Mouse (Mus musculus) heart, adult 2 months (tissue): ENCODE results near the gene Nop2.

Source experiments
- CTCF ChIP-seq: fragments of 200-600 bp; IDR thresholded peaks from 2 replicates; pipeline ENCODE4 v1.8.1; 2022; ENCODE audit warnings: antibody characterized with exemption, mild to moderate bottlenecking, moderate library complexity
- EP300 ChIP-seq: fragments of 200-500 bp; IDR thresholded peaks from 2 replicates; pipeline ENCODE4 v1.6.1; 2011; ENCODE audit warnings: low read depth, low read length, control low read depth; ENCODE audit not compliant: insufficient read depth

GRCm38 (mm10) chr6:125192016-125192714 lies 60.5 kb downstream of the Nop2 start:
- TF ChIP-seq CTCF (no peak), EP300 (no peak)
